Mouse (Mus musculus) cortical plate, adult 2 months (tissue): ENCODE data around the gene Terf2.

ENCODE experiments used
- CTCF ChIP-seq: fragments of 200-500 bp; IDR thresholded peaks from 2 replicates; pipeline ENCODE4 v1.5.1; 2011; ENCODE audit warnings: mild to moderate bottlenecking, control low read depth, low read length; ENCODE audit not compliant: insufficient read depth; ENCODE audit errors: extremely low read depth
- POLR2A ChIP-seq: fragments of 200-500 bp; IDR thresholded peaks from 2 replicates; pipeline ENCODE4 v1.6.1; 2011; ENCODE audit warnings: mild to moderate bottlenecking, low read length, control low read depth; ENCODE audit not compliant: insufficient read depth; ENCODE audit errors: extremely low read depth

DNA sequence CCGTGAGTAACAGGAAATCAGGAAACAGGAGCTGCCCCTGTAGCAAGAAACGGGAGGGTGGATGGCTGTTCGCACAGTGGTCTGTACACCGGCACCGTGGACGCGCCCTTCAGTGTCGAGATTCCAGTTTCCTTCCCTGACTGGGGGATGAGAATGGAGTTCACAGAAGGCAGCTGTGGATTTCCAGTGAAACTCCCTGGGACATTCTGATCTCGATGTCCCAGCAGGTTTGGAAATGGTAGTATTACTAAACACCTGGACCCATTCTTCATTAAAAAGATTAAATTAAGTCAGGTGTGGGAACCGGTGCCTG lies 18.6 kb upstream of the Terf2 start:
- TF ChIP-seq CTCF (no peak), POLR2A (no peak)
